Mouse (Mus musculus) B cell, adult 2 months (primary cell): ENCODE data around the gene Smc3.

Experiments
- DNase-seq, 2 experiments: peaks; one replicate each; pipeline ENCODE4 v3.0.0; 2022

Gene Smc3

DNA sequence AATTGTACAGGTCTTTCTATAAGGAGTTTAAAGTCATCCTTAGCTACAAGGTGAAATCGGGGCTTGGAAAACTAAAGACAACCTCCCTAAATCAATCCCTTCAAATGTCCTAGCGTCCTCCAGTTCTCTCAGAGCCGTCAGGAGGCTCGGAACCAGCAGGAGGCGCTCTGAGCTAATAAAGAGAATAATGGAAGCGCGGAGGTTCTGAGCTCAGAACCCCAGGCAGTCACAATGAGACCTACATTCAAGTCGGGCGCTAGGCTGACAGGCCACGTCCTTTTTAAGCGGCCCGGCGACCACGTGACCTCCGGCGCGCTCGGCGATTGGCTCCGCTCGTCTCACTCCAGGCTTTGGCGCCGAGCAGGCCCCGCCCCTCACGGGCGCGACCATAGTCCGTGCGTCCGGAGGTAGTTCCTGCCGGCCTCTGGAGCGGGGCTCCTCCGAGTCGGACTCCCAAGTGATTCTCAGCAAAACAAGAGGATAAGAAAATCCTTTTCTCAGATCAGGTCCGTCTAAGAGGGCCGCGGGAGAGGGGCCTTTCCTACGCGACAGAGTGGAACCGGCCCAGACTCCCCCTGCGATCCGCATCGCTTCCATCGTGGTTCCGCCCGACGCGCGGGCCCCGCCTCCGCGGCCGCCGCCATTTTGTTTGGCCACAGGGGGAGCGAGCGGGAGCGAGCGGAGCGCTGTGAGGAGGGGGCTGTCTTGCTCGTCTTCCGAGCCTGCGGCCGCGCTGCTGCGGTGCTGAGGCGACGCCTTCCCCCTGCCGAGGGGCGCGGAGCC is at the start of gene Smc3:
TSS of gene Smc3 (plus strand) at position 642 of the 783 bp plus-strand sequence.
- DNase-seq = peak; percentile 99

GRCm38 (mm10) chr19:53550972-53551371 is 49.2 kb upstream of the Smc3 start:
- DNase-seq = no peak

DNA sequence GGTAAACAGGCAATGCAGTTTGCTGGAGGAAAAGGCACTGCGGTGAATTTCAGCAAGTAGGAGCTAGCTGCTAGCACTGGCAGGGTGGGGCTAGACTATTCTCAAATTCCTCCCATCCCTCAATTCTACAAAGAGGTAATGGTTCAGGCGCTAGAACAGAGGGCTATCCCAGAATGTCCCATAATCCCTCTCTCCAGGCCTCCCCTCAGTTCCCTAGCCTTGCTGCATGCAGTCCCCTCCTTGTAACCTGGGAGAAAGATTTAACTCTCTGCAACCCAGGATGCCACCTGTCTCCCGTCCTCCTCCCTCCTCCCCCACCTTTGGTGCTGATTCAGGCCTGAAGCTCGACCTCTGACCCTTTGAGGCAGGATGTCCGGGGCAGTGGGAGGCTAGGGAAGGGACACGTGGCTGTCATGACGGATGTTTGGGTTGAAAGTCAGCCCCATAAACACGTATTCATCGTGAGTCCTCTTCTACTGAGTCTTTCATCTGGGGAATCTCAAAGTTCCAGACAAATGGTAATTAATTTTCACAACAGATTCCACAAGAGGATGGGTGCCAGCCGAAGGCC is 47.9 kb upstream of the Smc3 start:
- DNase-seq = no peak

GRCm38 (mm10) chr19:53552795-53553194 is 47.4 kb upstream of the Smc3 start:
- no peak for DNase-seq

GRCm38 (mm10) chr19:53554402-53554801 is 45.8 kb upstream of the Smc3 start:
- DNase-seq = no peak

GRCm38 (mm10) chr19:53554981-53555616 is 45.1 kb upstream of the Smc3 start:
- no peak for DNase-seq

GRCm38 (mm10) chr19:53556841-53557240 is 43.4 kb upstream of the Smc3 start:
- DNase-seq = no peak

DNA sequence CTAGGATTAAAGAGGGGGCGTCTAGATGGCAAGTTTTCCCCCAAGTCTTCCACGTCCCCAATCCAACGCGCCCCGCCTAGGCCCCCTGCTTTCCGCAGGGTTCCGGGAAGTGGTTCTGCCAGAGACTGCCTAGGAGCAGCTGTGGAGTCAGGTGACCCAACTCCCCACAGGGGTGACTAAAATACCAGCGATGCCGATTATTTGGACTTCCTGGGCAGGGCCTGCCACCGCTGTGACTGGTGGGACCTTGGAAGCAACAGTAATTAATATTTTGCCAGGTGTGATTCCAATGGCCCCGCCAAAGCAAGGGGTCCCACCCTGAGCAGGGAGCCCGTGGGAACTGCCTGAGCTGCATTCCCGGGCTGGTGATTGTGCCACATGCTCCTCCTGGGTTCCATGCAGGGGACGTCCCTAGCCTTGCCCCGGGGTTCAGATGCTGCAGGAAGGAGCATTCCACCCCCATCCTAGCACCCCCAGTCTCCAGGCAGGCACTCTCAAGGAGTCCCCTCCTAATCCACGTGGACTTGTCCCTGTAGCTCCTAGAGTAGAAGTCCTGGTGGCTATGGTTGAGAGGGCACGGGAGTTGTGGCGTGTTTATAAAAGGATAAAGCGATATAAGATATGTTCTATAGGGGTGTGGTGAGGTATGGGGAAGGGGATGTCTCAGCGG is 42.8 kb upstream of the Smc3 start:
- DNase-seq = peak; percentile 28 to 31

GRCm38 (mm10) chr19:53560436-53560835 is 39.8 kb upstream of the Smc3 start:
- DNase-seq = no peak

DNA sequence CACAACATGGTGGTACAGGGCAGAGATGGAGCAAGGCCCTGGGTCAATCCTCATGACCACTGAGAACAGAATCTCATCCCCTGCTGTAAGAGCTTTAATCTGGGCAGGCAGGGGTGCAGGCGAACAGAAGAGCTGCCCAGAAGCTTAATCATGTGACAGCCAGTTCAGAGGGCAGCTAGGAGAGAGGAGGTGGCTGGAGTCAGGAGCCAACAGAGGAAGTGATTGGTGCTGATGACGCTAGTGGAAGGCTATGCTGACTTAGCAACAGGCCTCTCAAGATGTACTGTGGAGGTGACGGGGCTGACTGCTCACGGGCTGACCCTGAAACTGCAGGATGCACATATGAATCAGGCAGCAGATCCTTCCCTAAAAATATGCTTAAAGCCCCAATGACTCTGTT is 36.0 kb upstream of the Smc3 start:
- no peak for DNase-seq

DNA sequence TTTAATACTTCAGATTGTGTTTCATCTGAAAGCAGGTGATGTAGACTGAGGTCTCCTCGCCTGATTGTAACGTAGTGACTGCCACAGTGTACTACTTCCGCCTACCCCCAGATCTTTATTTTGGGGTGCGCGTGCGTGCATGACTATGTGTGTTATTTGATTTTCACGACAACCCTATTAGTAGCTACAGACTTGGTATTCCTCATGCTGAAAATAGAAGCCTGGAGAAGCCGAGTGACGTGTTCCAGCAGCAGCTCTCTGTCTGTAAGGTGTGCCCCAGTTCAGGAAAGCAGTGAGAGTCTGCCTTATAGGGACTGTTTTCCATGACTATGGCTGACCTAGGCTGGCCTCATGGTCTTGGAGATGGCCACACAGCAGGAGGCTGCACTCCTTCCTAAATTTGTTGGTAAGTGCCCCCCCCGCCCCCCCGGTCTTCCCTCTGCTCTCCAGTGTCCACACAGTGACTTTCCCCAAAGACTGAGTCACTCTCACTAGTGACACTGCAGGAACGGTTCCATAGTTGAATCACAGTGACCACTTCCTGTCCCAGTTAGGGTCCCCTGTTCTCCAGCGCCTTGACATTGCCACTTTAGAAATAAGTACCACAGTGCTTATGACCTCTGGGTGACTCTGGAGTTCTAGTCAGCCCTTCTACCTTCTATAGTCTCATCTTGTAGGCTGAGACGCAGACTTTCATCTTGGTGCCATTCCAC is 34.5 kb upstream of the Smc3 start:
- no peak for DNase-seq

GRCm38 (mm10) chr19:53567864-53568263 is 32.3 kb upstream of the Smc3 start:
- peak; percentile 29 to 39 for DNase-seq

DNA sequence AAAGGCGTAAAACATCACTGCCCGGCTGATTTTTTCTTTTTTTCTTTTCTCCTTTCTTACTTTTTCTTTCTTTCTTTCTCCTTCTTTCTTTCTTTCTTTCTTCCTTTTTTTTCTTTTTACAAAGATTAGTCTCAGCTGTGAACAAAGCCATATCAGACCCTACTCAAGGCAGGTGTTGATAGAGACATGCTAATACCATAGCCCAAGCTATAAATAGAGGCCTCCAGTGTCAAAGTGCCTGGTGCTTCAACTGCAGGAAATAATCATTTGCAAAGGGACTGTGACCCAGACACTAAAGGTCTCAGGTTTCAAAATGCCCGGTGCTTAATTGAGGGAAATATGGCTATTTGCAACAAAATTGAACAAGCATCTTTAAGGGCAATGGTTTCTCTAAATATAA is 31.6 kb upstream of the Smc3 start:
- DNase-seq = no peak

DNA sequence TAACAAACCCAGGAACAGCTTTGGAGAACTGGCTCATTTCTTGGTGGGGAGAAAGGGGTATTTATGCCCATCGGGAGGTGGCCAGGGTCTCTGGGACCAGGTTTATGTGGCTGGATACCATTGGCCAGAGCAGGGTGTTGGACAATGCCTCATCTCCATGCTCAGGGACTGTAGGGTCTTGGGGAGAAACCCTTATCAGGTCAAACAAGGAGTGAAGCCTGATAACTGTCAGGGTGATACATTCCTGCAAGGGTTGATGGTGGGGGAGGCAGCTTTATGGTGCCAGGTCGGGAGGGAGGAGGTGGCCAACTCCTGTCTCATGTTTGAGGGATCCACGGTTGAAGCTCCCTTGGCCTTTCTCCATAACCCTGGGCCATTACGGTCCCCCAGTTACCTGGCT is 29.1 kb upstream of the Smc3 start:
- DNase-seq = no peak

GRCm38 (mm10) chr19:53571501-53572428 is 28.4 kb upstream of the Smc3 start:
- peak; percentile 15 to 17 for DNase-seq

- no peak for DNase-seq
Measured at GRCm38 (mm10) chr19:53572607-53573006, 27.6 kb upstream of the Smc3 start.

- no peak for DNase-seq
Measured at GRCm38 (mm10) chr19:53573151-53573550, 27.0 kb upstream of the Smc3 start.

DNA sequence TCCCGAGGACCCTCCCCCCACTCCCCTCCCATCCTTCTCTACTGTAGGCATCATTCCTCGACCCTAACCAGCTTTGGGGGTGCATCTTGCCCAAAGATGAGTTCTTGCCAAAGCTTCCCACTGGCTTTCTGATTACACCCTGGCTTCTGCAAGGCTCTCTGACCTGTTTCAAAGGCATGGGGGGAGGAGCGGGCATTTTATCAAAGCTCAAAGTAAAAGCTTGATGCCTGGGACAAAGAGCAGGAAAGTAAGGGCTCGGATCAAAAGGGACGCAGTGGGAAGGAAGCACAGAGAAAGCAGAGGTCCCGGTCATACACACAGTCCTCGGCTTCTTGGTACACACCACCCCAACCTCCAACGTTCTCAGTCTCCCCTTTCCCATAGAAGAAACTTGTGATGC is 26.1 kb upstream of the Smc3 start:
- no peak for DNase-seq

GRCm38 (mm10) chr19:53574546-53574945 is 25.7 kb upstream of the Smc3 start:
- no peak for DNase-seq

DNA sequence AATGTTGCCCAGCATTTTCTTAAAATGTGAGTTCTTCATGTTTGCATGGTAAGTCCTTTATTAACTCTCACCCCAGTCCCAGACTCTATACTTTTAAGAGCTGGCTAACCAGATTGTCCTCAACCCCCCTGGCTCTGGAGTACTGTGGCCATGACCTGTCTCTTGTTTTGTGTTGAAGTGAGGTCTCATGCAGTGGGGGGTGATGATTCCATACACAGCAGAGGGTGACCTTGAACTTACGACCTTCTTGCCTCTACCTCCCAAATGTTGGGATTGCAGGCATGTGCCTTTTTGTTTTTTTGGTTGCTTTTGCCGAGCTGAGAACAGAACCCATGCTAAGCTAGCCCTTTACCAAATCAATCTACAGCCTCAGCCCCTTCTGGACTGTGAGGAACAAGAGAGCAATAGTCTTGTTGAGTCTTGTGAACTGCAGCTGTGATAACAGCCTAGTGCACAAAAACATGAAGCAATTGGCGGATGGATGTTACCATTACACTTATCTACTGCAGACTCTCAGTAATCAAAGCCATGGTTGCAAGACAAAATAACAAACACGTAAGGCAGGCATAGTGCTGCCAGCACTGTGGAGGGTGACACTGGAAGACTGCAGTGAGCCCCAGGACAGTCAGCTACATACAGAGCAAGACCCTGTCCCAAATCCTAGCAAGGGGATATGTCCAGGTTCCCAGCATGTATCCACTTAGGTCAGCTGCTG is 24.7 kb upstream of the Smc3 start:
- DNase-seq = no peak

DNA sequence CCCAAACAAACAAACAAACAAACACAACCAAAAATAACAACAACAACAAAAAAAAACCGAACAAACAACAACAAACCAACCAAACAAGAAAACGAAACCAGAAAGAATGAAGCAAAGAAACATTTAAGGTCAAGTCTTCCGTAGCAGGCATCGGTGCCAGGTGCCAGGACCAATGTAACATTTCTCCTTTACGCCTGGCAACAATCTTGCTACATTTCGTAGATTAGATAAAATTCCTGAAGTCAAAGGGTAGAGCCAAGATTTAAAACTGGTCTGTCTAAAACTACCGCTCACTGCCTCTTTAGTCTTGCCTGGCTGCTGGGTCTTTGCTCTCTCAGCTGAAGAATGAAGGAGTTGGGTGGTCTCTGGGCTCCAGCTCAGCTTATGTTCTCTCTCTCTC is 24.1 kb upstream of the Smc3 start:
- no peak for DNase-seq
